Mouse (Mus musculus) intestine, embryonic 14.5 days (tissue): ENCODE measurements around the gene Mob3a. TPM values are rescaled to one million over a fixed set of nuclear protein-coding genes. Genes with fewer than 3 reads are reported as not detected.
A peak's percentile ranks its signal among the peaks of the same experiment; 100 is the strongest.

Experiments
- ATAC-seq: fragments of 200-750 bp; cut with Nextera tagmentation; replicated peaks from 2 replicates; pipeline ENCODE4 v1.8.0; 2017; ENCODE audit warnings: low read depth, moderate number of reproducible peaks, moderate TSS enrichment, moderate library complexity; ENCODE audit not compliant: low FRiP score, low TSS enrichment
- DNase-seq: peaks from one replicate; pipeline ENCODE4 v3.0.0-alpha.2; 2018; ENCODE audit warnings: low spot score
- H3K27ac ChIP-seq: fragments of 300-500 bp; sonication (generic); 2 replicates; pipeline ENCODE4 v1.5.1; 2014; ENCODE audit warnings: low read depth, mild to moderate bottlenecking, control low read depth
- H3K27me3 ChIP-seq: fragments of 300-500 bp; sonication (generic); replicated peaks from 2 replicates; pipeline ENCODE4 v1.6.1; 2014; ENCODE audit warnings: low read length, control low read depth; ENCODE audit not compliant: control insufficient read depth, insufficient read depth
- H3K36me3 ChIP-seq: fragments of 300-500 bp; sonication (generic); 2 replicates; pipeline ENCODE4 v1.6.1; 2014; ENCODE audit warnings: low read length, control low read depth; ENCODE audit not compliant: control insufficient read depth, insufficient read depth
- H3K4me1 ChIP-seq: fragments of 300-500 bp; sonication (generic); replicated peaks from 2 replicates; pipeline ENCODE4 v1.6.1; 2014; ENCODE audit warnings: low read length, control low read depth, mixed read lengths; ENCODE audit not compliant: control insufficient read depth, insufficient read depth
- H3K4me2 ChIP-seq: fragments of 300-500 bp; sonication (generic); 2 replicates; pipeline ENCODE4 v1.6.1; 2014; ENCODE audit warnings: low read length
- H3K4me3 ChIP-seq: fragments of 300-500 bp; sonication (generic); 2 replicates; pipeline ENCODE4 v1.5.1; 2014; ENCODE audit warnings: low read depth, low read length, control low read depth, mixed read lengths
- H3K9ac ChIP-seq: fragments of 300-500 bp; sonication (generic); 2 replicates; pipeline ENCODE4 v1.6.1; 2014; ENCODE audit warnings: mild to moderate bottlenecking, low read length
- H3K9me3 ChIP-seq: fragments of 300-500 bp; sonication (generic); 2 replicates; pipeline ENCODE4 v1.6.1; 2016; ENCODE audit warnings: low read length, control low read depth; ENCODE audit not compliant: control insufficient read depth
- WGBS: fragments of 180-500 bp; shearing (Covaris S2); extraction: QIAGEN DNeasy Blood & Tissue Kit; methylation state at CpG from one replicate; pipeline ENCODE4 v1.1.7; 2014; 5-methylcytosine and 5-hydroxymethylcytosine counted together
- polyA plus RNA-seq: library from polyadenylated mRNA; unstranded; fragments of >200 nt; fragmentation: Nextera tagmentation; extraction: Ambion mirVana; gene quantifications from 2 replicates; pipeline ENCODE4 v1.2.1, GENCODE M21; 2014

Gene Mob3a
- polyA plus RNA-seq, 1 experiment from 2014 or later = 38.6 TPM

DNA sequence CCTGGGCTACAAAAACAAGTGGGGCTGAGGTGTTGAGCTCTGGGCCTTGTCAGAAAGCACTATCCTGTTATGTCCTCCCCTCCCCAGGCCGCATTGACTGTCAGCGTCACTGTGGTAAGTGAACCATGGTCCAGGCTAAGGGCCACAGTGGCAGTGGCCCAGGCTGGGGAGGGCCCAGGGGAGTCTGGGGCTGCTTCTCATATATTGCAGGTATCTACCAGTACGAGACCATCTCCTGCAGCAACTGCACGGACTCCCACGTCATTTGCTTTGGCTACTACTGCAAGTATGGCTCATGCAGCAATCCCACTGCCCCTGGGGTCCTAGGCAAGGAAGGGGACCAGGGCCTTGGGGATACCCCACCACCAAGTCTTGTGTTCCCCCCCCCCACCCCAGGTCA, 1.9 kb upstream of the Mob3a start:
- H3K4me2 ChIP-seq = peak overlapping the region; percentile 69
- H3K36me3 ChIP-seq = peaks cover 33% of the 10 kb centered on the region
- no peaks in the 10 kb centered on the region for H3K9me3 ChIP-seq
- no peak overlapping the region; the same call in 1 of the 2 replicates for H3K9ac ChIP-seq
- peak overlapping the region; percentile 79; the same call in 1 of the 2 replicates for H3K27ac ChIP-seq
- WGBS = 79% methylated on average over 5 of the region's 5 CpGs
- no peak for ATAC-seq
- H3K27me3 ChIP-seq = no peaks in the 10 kb centered on the region
- DNase-seq = no peak
- peak overlapping the region; percentile 63; the same call in 1 of the 2 replicates for H3K4me3 ChIP-seq
- peaks cover 26% of the 10 kb centered on the region for H3K4me1 ChIP-seq

DNA sequence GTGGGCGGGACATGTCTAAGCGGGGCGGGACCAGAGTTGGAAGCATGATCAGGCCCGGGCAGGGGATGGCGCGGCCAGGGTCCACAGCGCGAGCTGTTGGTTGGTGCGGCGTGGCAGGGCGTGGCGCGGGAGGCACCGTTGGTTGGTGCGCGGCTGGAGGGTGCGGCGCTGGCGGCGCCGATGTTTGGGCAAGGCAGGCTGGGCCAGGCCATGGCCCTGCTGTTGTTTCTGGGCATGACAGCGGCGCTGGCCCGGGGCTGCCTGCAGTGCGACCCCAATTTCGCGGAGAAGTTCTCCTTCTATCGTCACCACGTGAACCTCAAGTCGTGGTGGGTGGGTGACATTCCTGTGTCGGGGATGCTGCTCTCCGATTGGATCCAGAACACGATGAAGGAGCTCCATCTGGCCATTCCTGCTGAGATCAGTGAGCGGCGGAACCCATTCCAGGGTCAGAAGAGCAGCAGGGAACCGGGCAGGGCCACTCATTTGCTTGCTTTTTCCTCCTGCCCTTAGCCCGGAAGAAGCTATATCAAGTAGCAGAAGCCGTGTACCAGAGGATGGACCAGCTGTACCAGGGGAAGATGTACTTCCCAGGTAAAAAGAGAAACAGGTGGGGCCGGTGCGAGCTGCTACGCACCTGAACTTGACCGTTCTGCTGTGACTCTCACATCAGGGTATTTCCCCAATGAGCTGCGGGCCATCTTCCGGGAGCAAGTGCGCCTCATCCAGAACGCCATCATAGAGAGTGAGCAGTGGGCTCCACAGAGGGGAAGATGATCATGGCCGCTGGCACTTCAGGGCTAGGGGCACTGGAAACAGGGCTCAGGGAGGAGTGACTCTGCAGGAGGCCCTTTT, 986 bp upstream of the Mob3a start:
- H3K9ac ChIP-seq = peak overlapping the region; percentile 55
- no peaks in the 10 kb centered on the region for H3K27me3 ChIP-seq
- peak overlapping the region; percentile 63 for H3K4me3 ChIP-seq
- WGBS = under 1% methylated on average over 47 of the region's 47 CpGs
- H3K4me2 ChIP-seq = peak overlapping the region; percentile 69
- DNase-seq (peak; percentile 95), ATAC-seq (peak; percentile 89)
- no peaks in the 10 kb centered on the region for H3K9me3 ChIP-seq
- H3K27ac ChIP-seq = peak overlapping the region; percentile 79
- H3K36me3 ChIP-seq = peaks cover 24% of the 10 kb centered on the region
- peaks cover 26% of the 10 kb centered on the region for H3K4me1 ChIP-seq

DNA sequence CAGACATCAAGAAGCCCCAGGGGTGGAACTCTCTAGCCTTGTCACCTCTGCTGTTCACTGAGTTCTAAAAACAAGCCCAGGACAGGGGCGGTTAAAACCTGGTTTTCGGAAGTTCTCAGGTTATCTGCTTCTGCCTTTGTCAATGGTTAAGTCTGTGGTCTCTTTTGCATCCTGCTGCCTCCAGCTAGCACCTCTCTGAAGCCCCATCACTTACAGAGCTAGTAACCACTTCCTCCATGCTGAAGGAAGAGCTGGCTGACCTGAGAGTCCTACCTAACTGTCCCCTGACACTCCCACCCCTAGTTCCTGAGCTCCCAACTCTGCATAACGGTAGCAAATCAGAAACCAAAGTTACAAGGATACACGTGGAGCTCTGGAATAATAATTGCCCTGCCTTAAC, 1.0 kb downstream of the Mob3a start:
- DNase-seq (no peak), ATAC-seq (no peak)
- H3K4me3 ChIP-seq = peak overlapping the region; percentile 63
- H3K27me3 ChIP-seq = no peaks in the 10 kb centered on the region
- 37% methylated on average over 4 of the region's 4 CpGs for WGBS
- 0 out of 2 replicates have a peak, but pooled peaks cover 4% of the 10 kb centered on the region for H3K36me3 ChIP-seq
- H3K4me2 ChIP-seq = peak overlapping the region; percentile 69
- no peaks in the 10 kb centered on the region for H3K9me3 ChIP-seq
- peak overlapping the region; percentile 59 for H3K9ac ChIP-seq
- peaks cover 26% of the 10 kb centered on the region for H3K4me1 ChIP-seq
- no peak overlapping the region for H3K27ac ChIP-seq

DNA sequence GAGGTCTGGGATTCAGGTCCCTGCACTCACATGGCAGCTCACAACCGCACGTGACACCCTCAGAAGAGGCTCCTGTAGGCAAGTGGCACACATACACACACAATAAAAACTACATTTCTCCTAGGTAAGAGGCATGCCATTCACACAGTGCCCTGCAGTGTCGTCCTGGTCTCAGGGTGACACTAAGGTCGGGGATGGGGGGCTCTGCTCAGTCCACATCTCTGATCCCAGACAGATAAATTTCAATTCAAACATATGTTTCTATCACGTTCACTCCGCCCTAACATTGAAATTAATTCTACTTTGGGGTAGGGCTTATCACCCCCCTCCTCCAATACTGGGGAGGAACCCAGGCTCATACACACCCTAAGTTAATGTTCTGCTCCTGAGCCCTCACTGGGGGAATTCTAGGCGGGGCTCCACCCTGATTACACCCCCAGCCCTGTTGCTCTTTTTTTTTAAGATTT, 1.7 kb downstream of the Mob3a start:
- DNase-seq = no peak
- Histone ChIP-seq H3K36me3 (no peaks in the 10 kb centered on the region), H3K4me3 (no peak overlapping the region), H3K4me1 (peaks cover 26% of the 10 kb centered on the region), H3K27ac (no peak overlapping the region), H3K9ac (no peak overlapping the region), H3K4me2 (peak overlapping the region; percentile 69; the same call in 1 of the 2 replicates), H3K27me3 (no peaks in the 10 kb centered on the region), H3K9me3 (no peaks in the 10 kb centered on the region)
- WGBS = 82% methylated on average over 7 of the region's 7 CpGs
- no peak for ATAC-seq

DNA sequence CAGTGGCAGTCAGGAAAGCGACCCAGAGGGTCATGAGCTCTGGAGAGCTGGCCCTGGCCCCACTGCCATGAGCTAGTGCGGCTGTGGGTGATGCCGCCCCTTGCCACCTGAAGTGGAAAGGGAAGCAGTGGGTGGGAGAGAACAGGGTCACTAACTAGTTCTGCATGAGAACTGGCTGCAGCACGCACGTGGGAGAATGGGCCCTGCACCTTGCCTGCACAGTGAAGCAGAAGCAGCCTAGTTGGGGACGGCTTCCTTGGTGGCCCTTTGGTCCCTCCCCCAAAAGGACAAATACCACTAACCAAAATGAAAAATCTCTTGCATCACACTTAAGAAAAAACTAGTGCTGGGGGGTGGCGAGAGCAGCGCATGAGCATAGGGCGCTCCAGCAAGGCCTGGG, 3.2 kb downstream of the Mob3a start:
- Histone ChIP-seq H3K4me3 (no peak overlapping the region), H3K4me1 (peaks cover 20% of the 10 kb centered on the region), H3K9ac (no peak overlapping the region), H3K36me3 (peaks cover 5% of the 10 kb centered on the region; the same call in 1 of the 2 replicates), H3K27me3 (no peaks in the 10 kb centered on the region), H3K27ac (no peak overlapping the region), H3K9me3 (no peaks in the 10 kb centered on the region), H3K4me2 (no peak overlapping the region)
- DNase-seq (no peak), ATAC-seq (no peak)
- 92% methylated on average over 9 of the region's 9 CpGs for WGBS

DNA sequence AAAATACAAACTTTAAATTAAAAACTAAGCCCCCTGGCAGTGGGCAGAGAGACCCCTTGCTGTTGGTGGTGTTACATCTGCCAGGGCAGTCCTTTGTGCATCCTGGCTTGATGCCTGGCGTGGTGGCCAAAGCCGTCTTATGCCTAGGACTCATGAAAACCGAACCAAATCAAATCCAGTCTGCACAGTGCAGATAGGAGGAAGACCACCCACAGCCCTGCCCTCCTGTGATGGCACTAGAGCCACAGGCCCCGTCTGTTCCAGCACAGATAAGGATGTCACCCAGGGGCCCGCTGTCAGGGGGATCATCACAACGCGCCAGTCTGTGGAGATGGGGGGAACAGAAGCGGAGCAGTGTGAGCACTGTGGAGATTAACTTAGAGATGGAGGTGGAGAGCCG, 4.0 kb downstream of the Mob3a start:
- Histone ChIP-seq H3K4me1 (peaks cover 14% of the 10 kb centered on the region), H3K27ac (no peak overlapping the region), H3K9ac (no peak overlapping the region), H3K9me3 (no peaks in the 10 kb centered on the region), H3K4me3 (no peak overlapping the region), H3K27me3 (no peaks in the 10 kb centered on the region), H3K36me3 (peaks cover 12% of the 10 kb centered on the region; the same call in 1 of the 2 replicates), H3K4me2 (no peak overlapping the region)
- WGBS = 88% methylated on average over 9 of the region's 9 CpGs
- ATAC-seq (no peak), DNase-seq (no peak)

DNA sequence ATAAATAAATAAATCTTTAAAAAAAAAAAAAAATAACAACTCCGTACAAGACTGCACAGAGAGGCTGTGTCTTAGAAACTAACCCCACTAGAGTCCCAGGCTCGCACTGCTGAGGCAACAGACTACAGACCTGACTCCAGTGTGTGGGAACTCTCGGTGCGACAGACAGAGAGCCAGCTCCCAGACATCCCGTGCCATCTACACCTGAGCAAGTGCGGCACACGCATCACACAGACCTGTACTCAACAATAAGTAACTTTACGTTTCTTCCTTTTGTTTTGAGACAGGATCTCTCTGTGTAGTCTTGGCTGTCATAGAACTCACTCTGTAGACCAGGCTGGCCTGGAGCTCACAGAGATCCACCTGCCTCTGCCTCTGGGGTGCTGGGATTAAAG, 4.4 kb downstream of the Mob3a start:
- H3K27me3 ChIP-seq = no peaks in the 10 kb centered on the region
- no peak overlapping the region for H3K4me2 ChIP-seq
- H3K9ac ChIP-seq = no peak overlapping the region
- H3K9me3 ChIP-seq = no peaks in the 10 kb centered on the region
- DNase-seq = no peak
- H3K36me3 ChIP-seq = peaks cover 13% of the 10 kb centered on the region; the same call in 1 of the 2 replicates
- H3K4me1 ChIP-seq = peaks cover 14% of the 10 kb centered on the region
- no peak for ATAC-seq
- H3K27ac ChIP-seq = no peak overlapping the region
- H3K4me3 ChIP-seq = no peak overlapping the region
- WGBS = 92% methylated on average over 8 of the region's 8 CpGs

DNA sequence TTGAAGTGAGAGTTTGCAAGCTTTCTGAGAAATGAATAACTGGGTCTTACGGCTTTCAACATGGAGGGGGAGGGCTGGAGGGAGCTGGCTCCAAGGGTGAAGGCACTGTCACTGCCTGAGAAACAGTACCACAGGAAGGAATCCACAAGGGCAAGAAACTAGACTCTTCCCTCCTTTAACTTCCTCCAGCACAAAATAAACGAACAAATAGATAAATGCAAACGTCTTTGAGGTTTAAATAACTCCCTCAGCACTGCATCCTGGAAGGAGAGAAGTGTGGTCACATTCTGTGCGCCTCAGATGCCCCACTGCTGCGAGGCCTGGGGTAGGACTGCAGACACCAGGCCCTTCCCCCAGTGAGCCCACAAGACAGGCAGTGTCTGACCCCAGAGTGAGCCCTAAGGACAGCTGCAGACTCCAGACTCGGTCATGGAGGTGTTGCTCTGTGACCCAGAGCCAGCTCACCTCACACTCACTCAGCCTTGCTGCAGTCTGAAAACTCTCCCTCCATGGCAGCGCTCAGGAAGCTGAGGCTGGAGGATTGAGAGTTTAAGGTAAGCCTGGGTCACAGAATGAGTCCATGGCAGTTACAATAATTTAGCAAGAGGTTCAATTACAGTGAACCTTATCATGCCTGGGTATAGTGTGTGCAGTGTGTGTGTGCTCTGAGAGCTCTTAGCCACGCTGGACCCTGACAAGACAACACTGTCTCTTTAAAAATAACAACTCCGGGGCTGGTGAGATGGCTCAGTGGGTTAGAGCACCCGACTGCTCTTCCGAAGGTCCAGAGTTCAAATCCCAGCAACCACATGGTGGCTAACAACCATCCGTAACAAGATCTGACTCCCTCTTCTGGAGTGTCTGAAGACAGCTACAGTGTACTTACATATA, 5.0 kb downstream of the Mob3a start:
- Histone ChIP-seq H3K4me1 (peaks cover 14% of the 10 kb centered on the region), H3K9me3 (no peaks in the 10 kb centered on the region), H3K27ac (0 out of 2 replicates have a peak overlapping the region, but pooled peaks have one; percentile 38), H3K4me3 (no peak overlapping the region), H3K36me3 (peaks cover 13% of the 10 kb centered on the region; the same call in 1 of the 2 replicates), H3K4me2 (no peak overlapping the region), H3K27me3 (no peaks in the 10 kb centered on the region), H3K9ac (peak overlapping the region; percentile 5; the same call in 1 of the 2 replicates)
- ATAC-seq (no peak), DNase-seq (no peak)
- WGBS = 63% methylated on average over 11 of the region's 12 CpGs
